Mouse (Mus musculus) olfactory bulb, adult 2 months (tissue): Measurements from ENCODE around the gene Dicer1.

Experiments
- CTCF ChIP-seq: fragments of 200-500 bp; IDR thresholded peaks from 2 replicates; pipeline ENCODE4 v1.5.1; 2012; ENCODE audit warnings: low read depth, mild to moderate bottlenecking, low read length, moderate library complexity; ENCODE audit not compliant: insufficient read depth
- POLR2A ChIP-seq: fragments of 200-500 bp; IDR thresholded peaks from 2 replicates; pipeline ENCODE4 v1.6.1; 2012; ENCODE audit warnings: mild to moderate bottlenecking, low read depth, low read length, moderate library complexity; ENCODE audit not compliant: insufficient read depth

DNA sequence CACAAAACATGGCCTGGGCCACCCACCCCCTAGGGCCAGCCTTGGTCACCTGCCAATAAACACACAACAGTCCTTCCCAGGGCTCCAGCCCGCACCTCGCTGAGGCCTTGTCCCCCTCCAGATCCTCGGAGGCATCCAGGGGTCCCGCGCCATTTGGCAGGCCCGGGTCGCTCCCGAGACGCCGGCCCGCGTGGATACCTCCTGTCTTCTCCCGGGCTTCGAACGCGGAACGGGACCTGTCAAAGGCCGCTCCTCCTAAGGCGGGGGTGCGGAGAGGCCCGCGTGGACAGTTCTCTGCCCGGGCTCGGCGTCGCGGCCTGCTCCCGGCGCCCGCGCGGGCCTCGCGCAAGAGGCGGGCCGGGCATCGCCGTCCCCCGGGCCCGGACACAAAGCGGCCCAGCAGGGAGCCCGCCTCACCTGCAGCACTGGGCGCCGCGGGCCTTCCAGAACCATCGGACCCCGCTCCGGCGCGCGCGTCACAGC, 380 bp downstream of the Dicer1 start:
- TF ChIP-seq POLR2A: no peak
- no peak for TF ChIP-seq CTCF
